Mouse (Mus musculus): ENCODE measurements around the gene Smn1. TPM values are rescaled to one million over a fixed set of nuclear protein-coding genes. Genes with fewer than 3 reads are reported as not detected.
A peak's percentile ranks its signal among the peaks of the same experiment; 100 is the strongest.
"Not testable (repeated sequence)": the region's sequence is repeated elsewhere in the genome, so short reads cannot be mapped to it uniquely, and the experiment has no call there.

The Smn1 gene
- 10 to 100 TPM; 32.8 to 35.7 TPM for total RNA-seq (2021)

DNA sequence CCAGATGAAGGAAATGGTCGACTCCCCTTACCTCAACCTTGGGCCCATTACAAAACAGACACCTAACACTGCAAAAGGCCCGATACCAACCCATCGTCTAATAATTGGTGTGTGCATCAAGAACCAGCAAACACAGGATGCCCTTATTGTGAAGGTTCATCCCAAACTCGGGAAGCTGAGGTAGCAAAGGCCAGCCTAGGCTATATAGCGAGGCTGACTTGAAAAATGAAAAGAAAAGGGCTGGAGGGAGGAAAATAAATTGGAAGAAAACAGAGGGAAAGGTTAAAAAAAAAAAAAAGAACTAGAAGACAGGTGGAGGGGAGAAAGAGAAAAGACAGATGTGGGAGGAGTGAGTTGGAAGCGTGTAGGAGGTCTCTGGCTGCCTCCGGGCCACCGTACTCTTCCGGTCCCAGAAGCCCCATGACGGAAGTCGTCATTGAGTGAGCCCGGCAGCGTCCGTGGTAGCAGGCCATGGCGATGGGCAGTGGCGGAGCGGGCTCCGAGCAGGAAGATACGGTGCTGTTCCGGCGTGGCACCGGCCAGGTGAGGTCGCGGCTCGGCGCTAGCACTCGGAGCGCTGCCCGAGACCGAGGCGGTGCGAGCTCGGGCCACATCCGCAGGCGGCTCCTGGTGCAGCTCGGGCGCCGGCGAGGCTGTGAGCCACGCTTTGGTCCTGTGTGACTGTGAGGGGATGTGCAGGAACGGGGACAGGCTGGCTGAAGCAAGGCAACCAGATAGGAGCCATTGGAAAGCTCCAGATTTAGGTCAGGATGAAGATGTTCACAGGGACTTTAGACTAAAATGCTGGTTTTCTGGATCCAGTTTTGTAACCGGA, at the start of gene Smn1:
Gene Smn1, plus strand, starts transcription at position 430 of the 835 bp plus-strand sequence.
- DNase-seq (ENCODE audit: extremely low spot score in 1 of 2, low spot score in 1 of 2) = peak; percentile 94 to 97

DNA sequence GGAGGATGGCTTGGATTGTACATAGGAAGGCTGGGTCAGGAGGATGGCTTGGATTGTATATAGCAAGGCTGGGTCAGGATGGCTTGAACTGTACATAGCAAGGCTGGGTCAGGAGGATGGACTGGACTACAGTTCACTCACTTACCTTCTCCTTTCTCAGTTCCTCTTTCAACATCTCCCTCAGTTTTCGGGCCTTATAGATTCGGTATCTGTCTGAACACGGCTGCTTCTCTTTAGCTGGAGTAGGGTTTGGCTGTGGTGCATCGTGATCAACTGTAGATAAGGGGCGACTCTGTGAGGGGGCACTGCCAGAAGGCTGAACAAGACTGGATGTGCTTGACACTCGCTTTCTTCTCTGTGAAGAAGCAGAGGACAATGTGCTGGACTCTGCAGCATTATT, 25.8 kb upstream of the Smn1 start:
- no peak for DNase-seq (ENCODE audit: extremely low spot score in 1 of 2, low spot score in 1 of 2)

DNA sequence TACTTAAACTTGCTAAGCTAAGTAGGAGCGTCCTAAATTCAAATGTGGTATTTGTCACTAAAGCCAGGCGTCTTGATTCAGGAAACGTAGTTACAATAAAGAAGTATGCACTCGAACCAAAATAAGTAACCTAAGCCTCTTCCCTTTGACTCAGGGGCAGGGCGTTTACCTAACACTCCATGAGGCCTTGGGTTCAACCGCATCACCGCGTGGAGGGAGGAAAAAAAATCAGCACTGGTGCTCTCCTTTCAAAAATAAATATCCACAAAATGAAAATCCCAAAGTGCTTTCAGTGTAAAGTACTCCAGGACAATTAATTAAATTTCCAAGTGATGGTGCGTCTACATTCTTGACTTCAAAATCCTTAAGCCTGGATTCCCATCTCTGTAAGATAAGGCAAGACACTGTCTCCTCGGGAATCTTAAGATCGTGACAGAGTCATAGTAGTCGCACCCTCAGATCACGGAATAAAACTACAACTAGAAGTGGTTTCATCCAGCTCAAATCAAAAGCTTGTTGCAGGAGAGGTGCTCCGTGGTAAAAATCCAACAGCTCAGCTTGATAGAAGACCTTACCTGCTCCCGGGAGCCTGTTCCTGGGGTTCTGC, 21.5 kb upstream of the Smn1 start:
- no peak for DNase-seq (ENCODE audit: extremely low spot score in 1 of 2, low spot score in 1 of 2)

DNA sequence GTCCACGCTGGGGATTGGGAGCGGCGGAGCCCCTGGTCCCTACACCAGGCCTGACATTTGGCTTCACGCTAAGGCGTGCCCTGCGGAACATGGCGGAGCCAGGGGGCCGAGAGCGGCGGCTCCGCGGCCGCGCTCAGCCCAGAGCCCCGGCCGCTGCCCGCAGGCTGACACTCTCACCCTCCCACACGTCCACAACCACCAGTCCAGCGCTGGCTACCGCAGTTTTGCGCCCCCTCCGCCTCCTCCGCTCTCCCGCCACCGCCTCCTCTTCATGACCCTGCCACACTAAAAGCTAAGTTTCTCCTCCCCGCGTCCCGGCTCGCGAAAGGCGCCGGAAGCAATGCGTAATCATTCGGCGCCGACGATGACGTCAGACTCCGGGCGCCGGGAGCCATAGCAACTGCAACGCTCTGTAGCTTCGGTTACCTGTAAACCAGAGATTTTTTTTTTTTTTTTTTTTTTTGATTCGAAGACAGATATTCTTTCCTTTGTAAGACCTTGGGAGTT, 20.9 kb upstream of the Smn1 start, which contains the start of gene Bdp1:
Gene Bdp1, minus strand, starts transcription at position 323 of the 507 bp plus-strand sequence.
- DNase-seq (ENCODE audit: extremely low spot score in 1 of 2, low spot score in 1 of 2) = peak; percentile 97 to 98

DNA sequence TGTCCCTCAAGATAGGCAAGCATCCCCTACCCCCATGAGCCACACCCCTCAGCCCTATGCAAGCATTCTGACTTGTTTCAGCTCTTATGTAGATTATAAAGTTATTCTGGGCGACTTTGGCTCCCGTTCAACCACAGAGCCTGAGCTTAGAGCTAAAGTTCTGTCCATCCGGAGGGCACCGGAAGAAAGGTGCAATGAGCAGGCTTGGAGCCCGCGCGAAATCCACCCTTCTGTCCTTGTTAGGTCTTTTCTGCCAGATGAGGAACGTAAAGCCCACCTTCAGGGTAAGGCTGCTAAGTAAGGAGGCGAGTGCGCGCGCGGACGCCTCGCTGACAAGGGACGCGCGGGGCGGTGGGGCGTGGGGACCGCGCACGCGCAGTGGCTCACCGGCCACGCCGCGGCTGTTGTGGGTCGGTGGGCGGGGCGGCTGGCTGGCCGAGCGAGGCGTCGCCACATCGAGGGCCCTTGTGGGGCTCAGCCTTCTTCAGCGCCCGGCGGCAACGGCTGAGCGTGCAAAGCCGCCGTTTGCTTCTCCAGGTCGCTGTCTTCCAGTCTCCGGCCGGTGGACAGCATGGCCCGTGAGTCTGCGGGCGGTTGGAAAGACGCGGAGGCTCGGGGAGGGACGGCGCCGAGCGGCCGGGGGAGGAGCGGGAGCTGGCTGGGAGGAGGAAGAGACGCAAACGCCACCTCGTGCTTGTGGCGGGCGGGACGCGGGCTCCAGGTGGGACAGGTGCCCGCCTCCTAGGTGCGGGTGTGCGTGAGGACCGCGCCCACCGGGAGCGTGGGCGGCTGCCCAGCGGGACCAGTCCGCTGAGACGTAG, 16.8 kb upstream of the Smn1 start, which contains the start of gene Serf1:
Gene Serf1, plus strand, starts transcription at position 361 of the 821 bp plus-strand sequence.
- DNase-seq (ENCODE audit: extremely low spot score in 1 of 2, low spot score in 1 of 2) = peak; percentile 70

DNA sequence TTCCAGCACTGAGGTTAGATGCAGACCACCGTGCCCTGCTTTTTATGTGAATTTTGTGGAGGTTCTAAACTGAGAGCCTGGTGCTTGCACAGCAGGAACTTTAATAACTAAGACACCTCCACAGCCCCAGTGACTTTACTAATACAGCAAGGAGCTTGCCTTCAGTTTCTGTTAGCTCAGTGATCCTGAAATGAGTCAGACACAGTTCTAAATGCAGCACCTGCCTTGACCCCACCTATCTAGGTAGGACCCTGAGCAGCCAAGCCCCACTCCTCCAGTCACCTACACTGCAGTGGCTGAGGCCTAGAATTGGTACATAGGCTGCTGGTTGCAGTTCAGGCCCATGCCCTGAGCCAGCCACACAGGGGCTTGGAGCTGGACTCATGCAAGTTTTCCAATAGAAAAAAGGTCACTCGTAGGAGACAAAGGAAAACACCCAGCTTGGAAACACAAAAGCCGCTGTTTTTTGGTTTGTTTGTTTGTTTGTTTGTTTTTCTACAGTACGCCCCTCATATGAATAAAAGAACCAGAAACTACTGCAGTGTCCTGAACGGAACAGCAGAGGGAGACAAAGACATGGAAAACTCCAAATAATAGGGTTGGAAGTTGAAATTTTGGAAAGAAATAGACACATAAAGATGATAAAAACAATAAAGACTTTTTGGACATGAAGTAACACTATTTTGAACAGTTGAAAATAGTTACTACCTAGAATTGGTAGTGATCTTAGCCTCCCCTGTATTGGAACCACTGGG, 12.3 kb upstream of the Smn1 start:
- DNase-seq (ENCODE audit: extremely low spot score in 1 of 2, low spot score in 1 of 2) = no peak

DNA sequence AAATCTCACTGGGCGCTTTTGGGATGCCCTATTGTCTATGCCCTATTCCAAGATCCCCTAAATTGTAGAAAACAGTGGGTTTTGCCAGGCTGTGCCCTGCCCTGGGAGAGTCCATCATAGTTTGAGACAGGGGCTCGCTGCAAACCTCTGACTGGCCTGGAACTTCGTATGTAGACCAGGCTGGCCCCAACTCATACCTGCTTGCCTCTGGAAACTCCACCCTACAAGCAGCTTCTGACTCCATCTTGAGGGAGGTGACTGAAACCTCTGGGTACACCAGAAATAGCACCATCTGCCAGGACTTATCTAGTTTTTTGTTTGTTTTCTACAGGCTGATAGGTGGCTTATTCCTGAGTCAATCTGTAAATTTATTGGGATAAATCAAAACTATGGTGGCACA, 682 bp upstream of the Smn1 start:
- no peak for DNase-seq (ENCODE audit: extremely low spot score in 1 of 2, low spot score in 1 of 2)

DNA sequence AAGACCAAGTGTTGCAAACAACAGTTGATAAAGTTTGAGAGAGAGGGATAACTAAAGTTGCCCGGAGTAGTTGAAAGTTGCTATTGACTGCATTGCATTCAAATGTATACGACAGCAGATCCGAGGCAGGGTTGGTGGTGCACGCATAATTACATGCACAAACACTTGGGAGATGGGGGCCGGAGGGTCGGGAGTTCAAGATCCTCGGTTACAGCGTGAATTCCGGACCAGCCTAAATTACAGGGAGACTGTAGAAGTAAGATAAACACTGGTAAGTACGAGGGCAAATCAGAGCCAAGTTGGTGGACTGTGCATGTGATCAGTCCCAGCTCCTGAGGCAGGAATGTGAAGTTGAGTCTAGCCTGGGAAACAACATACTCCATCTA, 599 bp downstream of the Smn1 start:
- DNase-seq (ENCODE audit: extremely low spot score in 1 of 2, low spot score in 1 of 2) = no peak

DNA sequence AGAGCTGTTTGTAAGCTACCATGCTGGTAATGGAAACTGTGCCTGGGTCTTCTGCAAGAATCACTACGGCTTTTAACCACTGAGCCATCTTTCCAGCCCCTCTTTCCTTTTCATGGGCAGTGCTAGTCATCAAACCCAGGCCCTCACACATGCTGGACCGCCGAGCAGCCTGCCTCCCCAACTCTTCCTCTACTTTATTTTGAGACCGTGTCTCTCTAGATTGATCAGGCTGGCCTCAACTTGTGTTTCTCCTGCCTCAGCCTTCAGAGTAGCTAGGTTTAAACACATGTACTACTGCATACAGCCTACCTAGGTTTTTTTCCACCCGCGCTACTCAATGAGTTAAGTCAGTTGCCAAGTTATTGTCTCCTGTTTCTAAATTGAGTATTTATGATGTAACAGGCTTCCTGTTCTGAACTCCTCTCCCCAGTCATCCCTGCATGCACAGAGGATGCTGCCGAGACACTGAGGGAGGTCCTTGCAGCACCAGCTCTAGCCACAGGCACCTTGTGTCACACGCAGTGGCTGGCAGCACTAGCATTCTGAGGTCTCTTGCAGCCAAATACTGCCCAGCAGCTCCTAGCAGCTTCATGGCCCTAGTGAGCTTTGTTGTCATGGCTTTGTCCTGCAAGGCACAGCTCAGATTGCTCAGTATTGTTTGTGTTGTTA, 17.1 kb downstream of the Smn1 start:
- no peak for DNase-seq (ENCODE audit: extremely low spot score in 1 of 2, low spot score in 1 of 2)

DNA sequence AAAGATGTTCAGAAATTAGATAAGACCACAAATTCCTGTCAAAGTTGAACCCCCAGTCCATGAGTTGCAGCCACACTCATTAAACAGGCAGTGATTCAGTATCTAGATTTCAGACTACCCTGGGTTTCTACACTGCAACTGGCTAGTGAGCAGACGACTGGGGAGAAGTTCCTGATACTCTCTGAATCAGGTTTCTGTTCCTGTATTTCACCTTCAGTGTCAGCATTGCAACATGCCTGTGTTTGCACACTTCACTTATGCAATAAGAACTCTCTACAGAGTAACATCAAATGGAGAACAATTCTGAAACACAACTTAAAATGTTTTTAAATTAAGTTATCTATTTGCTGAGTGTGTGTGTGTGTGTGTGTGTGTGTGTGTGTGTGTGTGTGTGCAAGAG, 28.0 kb downstream of the Smn1 start:
- no peak for DNase-seq (ENCODE audit: extremely low spot score in 1 of 2, low spot score in 1 of 2)

DNA sequence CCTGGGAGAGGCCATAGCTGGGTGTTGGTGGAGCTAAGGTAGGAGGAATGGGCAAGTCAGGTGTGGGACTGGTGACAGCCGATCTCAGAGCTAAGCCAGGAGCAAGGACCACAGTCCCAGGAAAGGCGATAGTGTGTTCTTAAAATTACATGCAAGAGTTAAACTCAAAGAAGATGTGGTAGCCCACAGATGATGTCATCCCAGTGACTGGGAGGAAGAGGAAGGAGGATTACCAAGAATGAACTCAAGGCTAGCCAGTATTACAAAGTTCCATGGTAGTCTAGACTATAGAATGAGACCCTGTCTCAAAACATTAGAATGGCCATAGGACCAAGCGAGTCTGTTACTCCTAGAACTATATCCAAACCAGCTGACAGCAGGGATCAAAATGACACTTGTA, 32.0 kb downstream of the Smn1 start:
- no peak for DNase-seq (ENCODE audit: extremely low spot score in 1 of 2, low spot score in 1 of 2)

DNA sequence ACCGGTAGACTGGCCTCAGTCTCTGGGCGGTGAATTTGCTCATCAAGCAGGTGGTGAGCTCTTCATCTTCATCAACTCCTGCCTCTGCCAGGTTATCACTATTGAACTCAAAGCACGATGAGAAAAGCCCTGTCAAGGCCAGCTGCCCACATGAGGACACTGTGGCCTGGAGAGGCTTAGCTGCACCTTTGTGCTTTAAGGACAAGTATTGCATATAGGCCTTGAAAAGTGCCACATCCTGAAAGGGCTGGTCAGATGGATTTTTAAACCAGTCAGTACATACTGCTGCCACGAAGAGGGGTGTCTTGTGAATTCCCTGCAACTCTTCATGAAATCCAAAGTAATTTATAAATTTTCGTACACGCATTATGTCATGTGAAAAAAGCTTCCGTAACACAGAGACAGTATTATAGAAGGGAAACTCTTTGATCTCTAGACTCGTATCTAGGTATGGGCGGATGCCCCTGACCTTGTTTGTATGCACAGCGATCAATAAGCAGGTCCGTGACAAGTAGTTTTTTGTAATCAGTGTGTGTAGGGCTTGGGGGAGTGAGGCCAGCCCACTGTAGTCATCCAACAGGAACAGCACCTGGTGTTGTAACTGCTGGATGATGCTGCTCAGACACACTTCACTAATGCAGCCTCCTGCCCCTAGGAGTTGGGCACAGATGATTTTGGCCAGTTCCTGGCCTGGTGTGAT, 36.7 kb downstream of the Smn1 start:
- DNase-seq (ENCODE audit: extremely low spot score in 1 of 2, low spot score in 1 of 2) = not testable (repeated sequence)

DNA sequence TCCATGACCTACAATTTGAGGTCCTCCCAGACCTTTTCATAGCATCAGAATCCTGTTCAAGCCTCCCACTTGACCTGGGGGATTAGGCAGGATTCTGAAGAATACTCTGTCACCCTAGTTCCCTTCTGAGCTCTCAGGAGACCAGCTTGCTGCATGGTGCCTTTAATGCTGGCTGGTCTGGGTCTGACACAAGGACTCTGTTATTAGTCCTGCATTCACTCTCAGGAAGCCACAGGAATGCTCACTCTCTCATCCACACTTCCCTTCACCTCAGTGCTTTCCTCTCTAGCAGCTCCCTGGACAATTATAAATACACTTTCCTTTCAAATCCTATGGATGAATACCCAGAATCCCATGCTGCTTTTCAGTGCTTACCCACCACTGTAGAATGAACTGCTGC, 37.8 kb downstream of the Smn1 start:
- DNase-seq (ENCODE audit: extremely low spot score in 1 of 2, low spot score in 1 of 2) = not testable (repeated sequence)

DNA sequence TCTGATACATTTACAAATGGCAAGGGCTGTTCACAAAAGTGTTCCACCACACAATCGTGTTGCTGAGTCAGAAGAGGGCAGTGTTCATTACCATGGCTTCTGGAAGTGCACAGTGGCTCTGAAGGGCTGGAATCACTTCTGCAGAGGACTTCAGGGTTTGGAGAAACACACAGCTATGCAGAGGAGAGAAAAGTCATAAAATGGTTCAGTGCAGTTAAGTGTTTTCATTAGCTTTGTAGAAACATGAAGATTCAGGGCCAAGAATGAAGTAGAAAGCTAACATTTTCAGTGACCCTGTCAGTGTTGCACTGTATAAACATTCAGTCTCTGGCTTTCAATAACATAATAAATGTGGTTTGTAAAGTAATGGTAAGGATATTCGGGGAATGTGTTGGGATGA, 41.7 kb downstream of the Smn1 start:
- DNase-seq (ENCODE audit: extremely low spot score in 1 of 2, low spot score in 1 of 2) = not testable (repeated sequence)

DNA sequence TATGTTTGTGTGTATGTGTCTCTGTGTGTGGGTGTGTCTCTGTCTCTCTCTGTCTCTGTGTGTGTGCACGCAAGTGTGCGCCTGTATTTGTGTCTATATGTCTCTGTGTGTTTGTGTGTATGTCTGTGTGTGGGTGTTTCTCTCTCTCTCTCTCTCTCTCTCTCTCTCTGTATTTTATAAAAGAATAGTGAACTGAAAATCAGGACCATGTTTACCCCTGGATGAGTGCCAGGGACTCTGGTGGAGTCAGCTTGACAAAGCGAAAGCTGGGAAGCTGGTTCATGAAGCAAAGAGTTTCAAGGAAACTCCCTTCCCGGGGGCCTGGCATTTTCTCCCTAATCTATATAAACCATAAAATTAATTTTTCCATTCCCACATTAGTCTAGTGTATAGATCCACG, 49.7 kb downstream of the Smn1 start:
- DNase-seq (ENCODE audit: extremely low spot score in 1 of 2, low spot score in 1 of 2) = peak in 1 of 2 experiments; percentile 5

DNA sequence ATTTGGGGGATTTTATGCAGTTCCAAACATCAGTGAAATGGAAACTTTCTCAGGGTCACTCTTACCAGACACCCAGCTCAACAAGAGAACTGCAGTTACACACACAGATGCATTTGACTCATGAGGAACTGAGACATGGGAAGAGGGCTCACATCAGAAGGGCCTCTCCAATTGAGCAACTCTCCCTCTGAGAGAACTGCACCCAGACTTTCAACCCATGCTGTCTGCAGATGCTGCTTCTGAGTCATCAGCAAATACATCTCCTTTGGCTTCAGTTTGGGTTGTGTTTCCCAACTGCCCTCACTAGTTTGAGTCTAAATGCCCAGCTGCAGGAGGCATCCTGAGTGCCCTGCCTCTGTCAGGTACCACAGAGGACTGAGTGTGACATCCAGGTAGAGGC, 58.5 kb downstream of the Smn1 start:
- DNase-seq (ENCODE audit: extremely low spot score in 1 of 2, low spot score in 1 of 2) = not testable (repeated sequence)
